Mouse (Mus musculus) mesoderm, embryonic 11.5 days (tissue): ENCODE data around the gene Angptl4.
"Not testable (repeated sequence)": the region's sequence is repeated elsewhere in the genome, so short reads cannot be mapped to it uniquely, and the experiment has no call there.

Experiments
- DNase-seq: peaks from one replicate; pipeline ENCODE4 v3.0.0-alpha.2; 2012; ENCODE audit warnings: low read depth, low spot score

Angptl4 gene

DNA sequence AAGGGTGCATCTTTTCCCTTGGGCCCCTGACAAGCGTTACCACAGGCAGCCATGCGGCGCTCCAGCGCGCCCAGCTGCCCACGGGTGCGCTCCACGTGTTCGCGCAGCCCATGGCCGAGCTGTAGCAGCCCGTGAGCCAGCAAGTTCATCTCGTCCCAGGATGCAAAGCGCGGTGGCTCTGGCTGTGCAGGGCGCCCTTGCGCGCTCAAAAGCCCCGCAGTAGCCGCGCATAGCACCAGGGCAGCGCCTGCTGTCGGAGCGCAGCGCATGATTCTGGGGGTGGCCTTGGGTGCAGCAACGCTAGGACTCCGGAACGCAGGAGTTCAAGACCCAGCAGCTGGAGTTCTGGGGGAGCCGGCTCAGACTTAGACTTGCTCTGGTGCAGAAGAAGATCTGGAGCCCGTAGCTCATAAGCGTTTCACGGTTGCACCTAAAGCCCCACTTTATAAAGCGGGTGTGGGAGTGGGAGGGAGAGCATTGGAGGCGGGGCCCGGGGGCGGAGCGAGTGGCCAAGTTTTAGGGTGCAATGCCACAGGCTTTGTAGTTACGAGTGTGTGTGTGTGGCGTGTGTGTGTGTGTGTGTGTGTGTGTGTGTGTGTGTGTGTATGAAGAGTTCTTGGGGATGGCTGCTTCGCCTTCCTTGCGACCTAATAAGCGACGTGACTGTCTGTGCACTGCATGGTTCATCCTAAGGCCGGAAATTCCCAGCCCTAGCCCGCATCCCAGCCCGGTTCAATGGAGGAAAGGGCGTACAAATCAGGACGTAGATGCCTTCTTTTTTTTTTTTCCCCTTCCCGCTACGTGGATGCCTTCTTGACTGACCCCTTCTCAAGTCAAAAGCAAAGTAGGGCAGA lies at the start of gene Angptl4:
Gene Angptl4 (minus strand): TSS at position 707 of the 854 bp plus-strand sequence.
- DNase-seq, result peak; percentile 74

GRCm38 (mm10) chr17:33829561-33829960 lies 47.9 kb upstream of the Angptl4 start:
- no peak for DNase-seq

- DNase-seq, result no peak
Observed at GRCm38 (mm10) chr17:33828892-33829291, 47.3 kb upstream of the Angptl4 start.

GRCm38 (mm10) chr17:33826850-33827249 lies 45.2 kb upstream of the Angptl4 start:
- DNase-seq, result peak; percentile 84

GRCm38 (mm10) chr17:33825462-33825861 lies 43.8 kb upstream of the Angptl4 start:
- no peak for DNase-seq

- not testable (repeated sequence) for DNase-seq
Observed at GRCm38 (mm10) chr17:33824997-33825330, 43.3 kb upstream of the Angptl4 start.

- DNase-seq, result peak; percentile 99
Observed at GRCm38 (mm10) chr17:33824084-33824996, 42.7 kb upstream of the Angptl4 start, which contains the start of the genes Rps28 and Ndufa7. Gene Rps28, minus strand, starts transcription at chr17:33824562. Gene Ndufa7, plus strand, starts transcription at chr17:33824572.

- DNase-seq, result not testable (repeated sequence)
Observed at GRCm38 (mm10) chr17:33823171-33823570, 41.5 kb upstream of the Angptl4 start.

- no peak for DNase-seq
Observed at GRCm38 (mm10) chr17:33822436-33822959, 40.9 kb upstream of the Angptl4 start.

- no peak for DNase-seq
Observed at GRCm38 (mm10) chr17:33817969-33818643, 36.5 kb upstream of the Angptl4 start.

- peak; percentile 98 for DNase-seq
Observed at GRCm38 (mm10) chr17:33817184-33817968, 35.7 kb upstream of the Angptl4 start.

- no peak for DNase-seq
Observed at GRCm38 (mm10) chr17:33816612-33817011, 35.0 kb upstream of the Angptl4 start.

GRCm38 (mm10) chr17:33815399-33815798 lies 33.8 kb upstream of the Angptl4 start:
- DNase-seq, result no peak

GRCm38 (mm10) chr17:33812990-33813389 lies 31.4 kb upstream of the Angptl4 start:
- DNase-seq, result no peak

GRCm38 (mm10) chr17:33812475-33812874 lies 30.8 kb upstream of the Angptl4 start:
- no peak for DNase-seq

DNA sequence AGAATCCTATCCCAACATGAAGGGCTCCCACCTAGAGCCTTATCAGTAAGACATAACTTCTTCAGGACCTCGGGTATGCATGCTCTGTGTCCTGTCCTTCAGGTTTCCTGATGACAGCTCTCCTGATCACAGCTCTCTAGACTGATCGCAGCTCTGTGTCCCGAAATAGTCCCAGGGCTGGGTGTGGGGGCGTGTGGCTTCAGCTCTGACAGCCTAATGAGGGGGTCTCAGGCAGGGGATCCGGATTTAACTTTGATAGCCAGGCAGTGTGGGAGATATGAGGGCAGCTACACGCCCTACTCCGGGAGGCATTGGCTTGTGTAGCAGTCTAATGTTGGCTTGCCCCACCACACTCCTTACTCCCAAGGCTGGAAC lies 29.5 kb upstream of the Angptl4 start:
- DNase-seq, result no peak

DNA sequence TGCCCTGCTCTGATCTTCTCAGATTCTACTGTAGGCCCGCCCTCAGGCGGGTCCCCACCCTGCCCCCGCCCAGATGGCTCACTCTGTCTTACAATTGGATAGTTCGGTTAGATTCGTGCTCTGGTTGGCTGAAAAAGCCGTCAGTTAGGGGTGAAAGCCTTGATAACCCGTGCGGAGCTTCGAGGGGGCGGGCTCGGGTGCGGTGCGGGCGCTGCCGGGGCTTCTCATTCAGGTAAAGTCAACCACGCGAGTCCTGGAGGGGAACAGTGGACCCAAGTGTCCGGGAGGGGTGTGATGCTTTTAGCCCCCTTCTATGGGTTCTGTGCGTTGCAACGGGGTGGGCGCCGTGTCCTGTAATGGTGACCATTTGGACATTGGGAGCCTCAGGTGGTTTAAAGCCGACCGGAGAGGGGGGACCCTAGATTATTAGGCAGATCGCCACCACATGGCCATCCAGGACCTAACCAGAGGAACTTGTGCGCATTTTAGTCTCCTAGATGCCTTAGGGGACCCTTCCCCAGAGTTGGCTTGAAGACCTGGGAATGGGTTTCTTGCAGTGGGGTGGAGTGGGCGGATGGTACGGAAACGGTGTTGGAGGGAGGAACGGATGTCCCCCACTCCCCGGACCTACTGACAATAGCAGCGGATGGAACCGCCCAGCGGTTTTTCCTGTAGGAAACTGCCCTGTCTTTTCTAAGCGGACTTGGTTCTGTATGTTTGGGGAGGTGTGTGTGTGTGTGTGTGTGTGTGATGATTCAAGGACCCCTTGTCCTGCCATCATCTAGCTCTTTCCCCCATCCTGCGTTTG lies 28.9 kb upstream of the Angptl4 start, which contains the start of gene Kank3:
Gene Kank3 (plus strand): TSS at position 186 of the 808 bp plus-strand sequence.
- peak; percentile 96 for DNase-seq

DNA sequence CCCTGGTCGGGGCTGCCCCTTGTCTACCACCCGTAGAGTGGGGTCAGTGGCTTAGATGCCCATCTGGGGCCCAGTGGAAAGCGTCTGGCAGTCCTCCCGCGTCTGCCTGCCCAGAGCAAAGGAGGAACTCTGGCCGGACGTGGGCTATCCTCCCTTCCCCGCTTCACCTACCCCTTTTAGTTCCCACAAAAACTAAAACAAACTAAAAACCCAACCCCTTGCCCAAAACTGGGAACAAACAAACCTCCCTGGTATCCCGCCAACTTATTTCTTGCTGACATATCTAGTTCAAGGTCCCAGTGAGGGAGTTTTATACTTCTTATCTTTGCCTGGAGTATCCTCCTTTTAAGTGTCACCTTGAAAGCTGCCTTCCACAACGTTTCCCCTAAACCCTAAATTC lies 26.6 kb upstream of the Angptl4 start:
- no peak for DNase-seq

DNA sequence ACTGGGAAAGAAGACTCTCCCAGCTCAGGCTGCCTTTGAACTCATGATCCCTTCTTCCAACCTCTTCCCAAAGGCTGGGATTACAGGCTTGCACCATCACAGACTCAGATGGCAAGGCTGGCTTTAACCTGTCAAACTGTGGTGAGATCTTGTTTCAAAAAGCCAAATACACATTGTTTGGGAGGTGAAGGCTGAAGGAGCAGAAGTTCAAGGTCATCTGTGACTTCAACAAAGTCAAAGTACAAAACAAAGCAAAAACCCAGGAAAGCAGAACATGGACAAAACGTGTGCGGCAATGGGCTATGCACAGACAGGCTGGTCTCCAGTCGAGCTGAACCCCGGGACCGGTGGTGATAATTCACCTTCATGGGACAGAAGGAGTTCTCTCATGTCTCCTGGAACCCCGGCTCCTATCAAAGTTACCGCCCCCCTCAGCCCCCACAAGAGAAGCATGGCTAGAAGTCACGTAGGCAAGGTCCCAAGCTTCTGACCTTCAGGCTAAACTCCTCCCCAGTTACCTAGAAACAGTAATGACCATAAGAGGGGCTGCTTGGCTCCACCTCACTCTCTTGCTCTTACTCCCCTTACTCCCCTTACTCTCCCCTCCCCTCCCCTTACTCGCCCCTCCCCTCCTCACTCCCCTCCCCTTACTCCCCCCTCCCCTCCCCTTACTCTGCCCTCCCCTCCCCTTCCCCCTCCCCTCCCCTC lies 25.7 kb upstream of the Angptl4 start:
- no peak for DNase-seq
